Mouse (Mus musculus): ENCODE measurements around the gene Ap5s1. TPM values are rescaled to one million over a fixed set of nuclear protein-coding genes. Genes with fewer than 3 reads are reported as not detected.

The Ap5s1 gene
- polyA plus RNA-seq, 1 experiment from 2014 or later = 18.4 TPM

GRCm38 (mm10) chr2:131171401-131172104 lies 35.3 kb upstream of the Ap5s1 start:
- H3K27me3 ChIP-seq (ENCODE audit: control insufficient read depth, insufficient read depth, low read depth, low read length) = peaks cover 54% of the 10 kb centered on the region
- WGBS (ENCODE audit: insufficient replicate concordance) = 7% methylated on average over 43 of the region's 43 CpGs
- no peak for ATAC-seq (ENCODE audit: low read depth)
- no peak overlapping the region for H3K9ac ChIP-seq (ENCODE audit: low read depth, low read length)
- H3K4me1 ChIP-seq (ENCODE audit: control insufficient read depth, low read depth, low read length) = peaks cover 18% of the 10 kb centered on the region
- no peaks in the 10 kb centered on the region for H3K9me3 ChIP-seq (replicated peaks; ENCODE audit: control insufficient read depth, low read length)
- H3K4me2 ChIP-seq (ENCODE audit: low read depth, low read length) = peak overlapping the region; percentile 35
- peak overlapping the region; percentile 17; the same call in 1 of the 2 replicates for H3K4me3 ChIP-seq (ENCODE audit: low read depth, low read length)
- no peak overlapping the region for H3K27ac ChIP-seq (ENCODE audit: low read length)
- no peaks in the 10 kb centered on the region for H3K36me3 ChIP-seq (ENCODE audit: control insufficient read depth, insufficient read depth)

DNA sequence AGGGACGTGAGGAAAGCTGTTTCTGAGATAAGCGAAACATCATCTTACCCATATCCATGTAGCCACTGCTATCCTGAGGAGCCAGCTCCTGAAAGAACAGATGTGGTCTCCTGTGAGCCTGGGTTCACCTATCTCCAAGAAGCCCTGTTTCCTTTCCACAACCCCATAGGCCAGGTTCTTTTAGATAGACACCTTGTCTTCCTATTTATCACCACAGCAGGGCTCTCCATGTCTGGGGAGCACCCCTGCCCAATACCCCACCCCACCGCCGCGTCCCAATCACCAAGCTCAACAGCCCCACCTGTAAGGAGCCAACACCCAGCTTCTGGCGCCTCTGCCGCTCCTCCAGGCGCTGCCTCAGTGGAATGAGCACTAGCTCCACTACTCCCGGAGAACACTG lies 34.6 kb upstream of the Ap5s1 start:
- 0 out of 2 replicates have a peak, but pooled peaks have one; percentile 17 for ATAC-seq (ENCODE audit: low read depth)
- H3K9ac ChIP-seq (ENCODE audit: low read depth, low read length) = no peak overlapping the region
- H3K4me1 ChIP-seq (ENCODE audit: control insufficient read depth, low read depth, low read length) = peaks cover 25% of the 10 kb centered on the region

GRCm38 (mm10) chr2:131174700-131175099 lies 32.2 kb upstream of the Ap5s1 start:
- WGBS (ENCODE audit: insufficient replicate concordance) = 3% methylated on average over 11 of the region's 11 CpGs
- peak overlapping the region; percentile 64 for H3K4me2 ChIP-seq (ENCODE audit: low read depth, low read length)
- no peak overlapping the region for H3K27ac ChIP-seq (ENCODE audit: low read length)
- H3K36me3 ChIP-seq (ENCODE audit: control insufficient read depth, insufficient read depth) = peaks cover 3% of the 10 kb centered on the region
- H3K9me3 ChIP-seq (replicated peaks; ENCODE audit: control insufficient read depth, low read length) = no peaks in the 10 kb centered on the region
- peak; percentile 28; the same call in 1 of the 2 replicates for ATAC-seq (ENCODE audit: low read depth)
- H3K4me1 ChIP-seq (ENCODE audit: control insufficient read depth, low read depth, low read length) = peaks cover 44% of the 10 kb centered on the region
- H3K9ac ChIP-seq (ENCODE audit: low read depth, low read length) = no peak overlapping the region
- H3K27me3 ChIP-seq (ENCODE audit: control insufficient read depth, insufficient read depth, low read depth, low read length) = peaks cover 47% of the 10 kb centered on the region
- H3K4me3 ChIP-seq (ENCODE audit: low read depth, low read length) = peak overlapping the region; percentile 50

More for the DNA sequence above, 34.6 kb upstream of the Ap5s1 start:
- H3K4me3 ChIP-seq (ENCODE audit: low read depth, low read length) = no peak overlapping the region
- 20% methylated on average over 9 of the region's 9 CpGs for WGBS (ENCODE audit: insufficient replicate concordance)
- no peak overlapping the region for H3K27ac ChIP-seq (ENCODE audit: low read length)
- no peaks in the 10 kb centered on the region for H3K9me3 ChIP-seq (replicated peaks; ENCODE audit: control insufficient read depth, low read length)
- H3K4me2 ChIP-seq (ENCODE audit: low read depth, low read length) = no peak overlapping the region
- peaks cover 54% of the 10 kb centered on the region for H3K27me3 ChIP-seq (ENCODE audit: control insufficient read depth, insufficient read depth, low read depth, low read length)
- peaks cover 2% of the 10 kb centered on the region for H3K36me3 ChIP-seq (ENCODE audit: control insufficient read depth, insufficient read depth)

GRCm38 (mm10) chr2:131175286-131175944 lies 31.5 kb upstream of the Ap5s1 start:
- H3K4me2 ChIP-seq (ENCODE audit: low read depth, low read length) = no peak overlapping the region
- peaks cover 40% of the 10 kb centered on the region for H3K27me3 ChIP-seq (ENCODE audit: control insufficient read depth, insufficient read depth, low read depth, low read length)
- peaks cover 48% of the 10 kb centered on the region for H3K4me1 ChIP-seq (ENCODE audit: control insufficient read depth, low read depth, low read length)
- H3K27ac ChIP-seq (ENCODE audit: low read length) = no peak overlapping the region
- ATAC-seq (ENCODE audit: low read depth) = no peak
- H3K36me3 ChIP-seq (ENCODE audit: control insufficient read depth, insufficient read depth) = peaks cover 3% of the 10 kb centered on the region
- H3K4me3 ChIP-seq (ENCODE audit: low read depth, low read length) = no peak overlapping the region
- no peaks in the 10 kb centered on the region for H3K9me3 ChIP-seq (replicated peaks; ENCODE audit: control insufficient read depth, low read length)
- H3K9ac ChIP-seq (ENCODE audit: low read depth, low read length) = no peak overlapping the region
- 81% methylated on average over 3 of the region's 3 CpGs for WGBS (ENCODE audit: insufficient replicate concordance)

DNA sequence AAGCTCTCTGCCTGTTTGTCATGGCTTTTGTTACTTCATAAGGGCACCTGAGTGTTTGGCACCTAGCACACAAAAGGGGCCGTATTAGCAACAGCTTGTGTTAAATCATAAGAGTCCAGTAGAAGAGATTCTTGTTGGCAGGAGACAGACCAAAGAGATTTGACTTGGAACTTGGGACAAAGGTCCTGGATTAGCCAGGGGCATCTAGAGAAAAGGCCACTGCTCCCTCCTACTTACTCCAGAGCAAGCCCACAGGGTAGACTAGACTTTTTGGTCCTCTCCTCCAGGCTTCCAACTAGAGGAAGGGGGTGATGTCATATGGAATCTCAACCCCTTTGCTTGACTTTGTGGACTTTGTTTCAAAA lies 31.0 kb upstream of the Ap5s1 start:
- Histone ChIP-seq H3K4me3 (ENCODE audit: low read depth, low read length) (no peak overlapping the region), H3K36me3 (ENCODE audit: control insufficient read depth, insufficient read depth) (peaks cover 3% of the 10 kb centered on the region), H3K4me2 (ENCODE audit: low read depth, low read length) (no peak overlapping the region), H3K9ac (ENCODE audit: low read depth, low read length) (no peak overlapping the region), H3K4me1 (ENCODE audit: control insufficient read depth, low read depth, low read length) (peaks cover 50% of the 10 kb centered on the region), H3K27me3 (ENCODE audit: control insufficient read depth, insufficient read depth, low read depth, low read length) (peaks cover 35% of the 10 kb centered on the region), H3K27ac (ENCODE audit: low read length) (0 out of 2 replicates have a peak overlapping the region, but pooled peaks have one; percentile 12), H3K9me3 (replicated peaks; ENCODE audit: control insufficient read depth, low read length) (no peaks in the 10 kb centered on the region)
- no peak for ATAC-seq (ENCODE audit: low read depth)
- WGBS (ENCODE audit: insufficient replicate concordance) = 81% methylated on average over 1 of the region's 1 CpGs

GRCm38 (mm10) chr2:131176491-131176890 lies 30.4 kb upstream of the Ap5s1 start:
- Histone ChIP-seq H3K27me3 (ENCODE audit: control insufficient read depth, insufficient read depth, low read depth, low read length) (peaks cover 29% of the 10 kb centered on the region), H3K27ac (ENCODE audit: low read length) (no peak overlapping the region), H3K9ac (ENCODE audit: low read depth, low read length) (no peak overlapping the region), H3K9me3 (replicated peaks; ENCODE audit: control insufficient read depth, low read length) (no peaks in the 10 kb centered on the region), H3K36me3 (ENCODE audit: control insufficient read depth, insufficient read depth) (peaks cover 3% of the 10 kb centered on the region), H3K4me2 (ENCODE audit: low read depth, low read length) (no peak overlapping the region), H3K4me1 (ENCODE audit: control insufficient read depth, low read depth, low read length) (peaks cover 44% of the 10 kb centered on the region), H3K4me3 (ENCODE audit: low read depth, low read length) (no peak overlapping the region)
- ATAC-seq (ENCODE audit: low read depth) = no peak
- 61% methylated on average over 5 of the region's 5 CpGs for WGBS (ENCODE audit: insufficient replicate concordance)

- Histone ChIP-seq H3K9me3 (replicated peaks; ENCODE audit: control insufficient read depth, low read length) (no peaks in the 10 kb centered on the region), H3K27ac (ENCODE audit: low read length) (no peak overlapping the region)
- 75% methylated on average over 9 of the region's 9 CpGs for WGBS (ENCODE audit: insufficient replicate concordance)
Observed at GRCm38 (mm10) chr2:131177932-131178331, 28.9 kb upstream of the Ap5s1 start.

DNA sequence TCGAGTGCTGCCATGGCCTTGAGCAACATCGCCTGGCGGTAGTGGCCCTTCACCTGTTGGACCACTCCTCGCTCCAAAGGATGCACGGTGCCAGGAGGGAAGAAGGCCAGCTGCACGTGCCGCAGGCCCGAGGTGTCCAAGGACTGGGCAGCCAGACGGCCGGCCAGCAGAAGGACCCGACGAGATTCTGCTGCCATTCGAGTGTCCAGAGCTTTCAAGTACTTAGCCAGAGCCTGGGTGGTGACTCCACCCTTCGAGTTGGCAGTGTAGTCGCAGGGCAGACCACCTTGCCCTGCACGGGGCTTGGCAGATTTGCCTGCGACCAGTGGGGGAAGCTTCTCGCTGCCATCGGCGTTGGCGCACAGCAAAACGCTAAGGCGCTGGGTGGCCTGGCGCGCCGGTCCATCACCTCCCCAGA lies 28.0 kb upstream of the Ap5s1 start:
- no peak for ATAC-seq (ENCODE audit: low read depth)
- 42% methylated on average over 26 of the region's 26 CpGs for WGBS (ENCODE audit: insufficient replicate concordance)
- peaks cover 37% of the 10 kb centered on the region for H3K4me1 ChIP-seq (ENCODE audit: control insufficient read depth, low read depth, low read length)

More at GRCm38 (mm10) chr2:131177932-131178331, 28.9 kb upstream of the Ap5s1 start:
- ATAC-seq (ENCODE audit: low read depth) = no peak
- Histone ChIP-seq H3K4me2 (ENCODE audit: low read depth, low read length) (peak overlapping the region; percentile 92), H3K27me3 (ENCODE audit: control insufficient read depth, insufficient read depth, low read depth, low read length) (peaks cover 15% of the 10 kb centered on the region), H3K9ac (ENCODE audit: low read depth, low read length) (peak overlapping the region; percentile 89), H3K36me3 (ENCODE audit: control insufficient read depth, insufficient read depth) (peaks cover 3% of the 10 kb centered on the region), H3K4me3 (ENCODE audit: low read depth, low read length) (peak overlapping the region; percentile 83), H3K4me1 (ENCODE audit: control insufficient read depth, low read depth, low read length) (peaks cover 37% of the 10 kb centered on the region)

More for the DNA sequence above, 28.0 kb upstream of the Ap5s1 start:
- H3K9ac ChIP-seq (ENCODE audit: low read depth, low read length) = peak overlapping the region; percentile 89
- H3K4me3 ChIP-seq (ENCODE audit: low read depth, low read length) = peak overlapping the region; percentile 83
- H3K9me3 ChIP-seq (replicated peaks; ENCODE audit: control insufficient read depth, low read length) = no peaks in the 10 kb centered on the region
- peaks cover 6% of the 10 kb centered on the region for H3K27me3 ChIP-seq (ENCODE audit: control insufficient read depth, insufficient read depth, low read depth, low read length)
- peaks cover 3% of the 10 kb centered on the region for H3K36me3 ChIP-seq (ENCODE audit: control insufficient read depth, insufficient read depth)
- peak overlapping the region; percentile 90 for H3K27ac ChIP-seq (ENCODE audit: low read length)
- peak overlapping the region; percentile 92 for H3K4me2 ChIP-seq (ENCODE audit: low read depth, low read length)

All from liver, embryonic 16.5 days (tissue).